Mouse (Mus musculus) midbrain, postnatal 0 days (tissue): ENCODE results near the gene Lrrc37a. TPM values are rescaled to one million over a fixed set of nuclear protein-coding genes. Genes with fewer than 3 reads are reported as not detected.
A peak's percentile ranks its signal among the peaks of the same experiment; 100 is the strongest.
"Not testable (repeated sequence)": the region's sequence is repeated elsewhere in the genome, so short reads cannot be mapped to it uniquely, and the experiment has no call there.

Experiments
- ATAC-seq: fragments of 200-750 bp; cut with Nextera tagmentation; 2 replicates; pipeline ENCODE4 v1.8.0; 2017; ENCODE audit warnings: moderate number of reproducible peaks, mild to moderate bottlenecking, moderate TSS enrichment, moderate library complexity; ENCODE audit not compliant: low FRiP score
- DNase-seq: peaks from one replicate; pipeline ENCODE4 v3.0.0-alpha.2; 2015; ENCODE audit warnings: low spot score
- H3K27ac ChIP-seq: fragments of 300-500 bp; sonication (generic); 2 replicates; pipeline ENCODE4 v1.5.1; 2014; ENCODE audit warnings: low read depth, mild to moderate bottlenecking, low read length, mixed read lengths
- H3K27me3 ChIP-seq: fragments of 300-500 bp; sonication (generic); 2 replicates; pipeline ENCODE4 v1.6.1; 2014; ENCODE audit warnings: low read length, control low read depth, mixed read lengths; ENCODE audit not compliant: insufficient read depth
- H3K36me3 ChIP-seq: fragments of 300-500 bp; sonication (generic); 2 replicates; pipeline ENCODE4 v1.6.1; 2014; ENCODE audit warnings: low read length, control low read depth, mixed read lengths; ENCODE audit not compliant: insufficient read depth
- H3K4me1 ChIP-seq: fragments of 300-500 bp; sonication (generic); 2 replicates; pipeline ENCODE4 v1.6.1; 2014; ENCODE audit warnings: mild to moderate bottlenecking, control low read depth, antibody characterized with exemption, low read length, mixed read lengths; ENCODE audit not compliant: insufficient read depth
- H3K4me2 ChIP-seq: fragments of 300-500 bp; sonication (generic); 2 replicates; pipeline ENCODE4 v1.6.1; 2014; ENCODE audit warnings: low read depth, mild to moderate bottlenecking, low read length, mixed read lengths; ENCODE audit not compliant: poor library complexity, severe bottlenecking
- H3K4me3 ChIP-seq: fragments of 300-500 bp; sonication (generic); 2 replicates; pipeline ENCODE4 v1.5.1; 2014; ENCODE audit warnings: low read depth, mild to moderate bottlenecking, low read length, moderate library complexity
- H3K9ac ChIP-seq: fragments of 300-500 bp; sonication (generic); replicated peaks from 2 replicates; pipeline ENCODE4 v1.6.1; 2014; ENCODE audit warnings: mild to moderate bottlenecking, low read length, moderate library complexity, mixed read lengths; ENCODE audit not compliant: poor library complexity, severe bottlenecking
- H3K9me3 ChIP-seq: fragments of 300-500 bp; sonication (generic); 2 replicates; pipeline ENCODE4 v1.6.1; 2016; ENCODE audit warnings: low read length, control low read depth
- CTCF ChIP-seq: IDR thresholded peaks from 2 replicates; pipeline ENCODE4 v1.5.1; 2016; ENCODE audit warnings: antibody characterized with exemption, mild to moderate bottlenecking
- WGBS: fragments of 180-500 bp; shearing (Covaris S2); extraction: QIAGEN DNeasy Blood & Tissue Kit; methylation state at CpG from one replicate; pipeline ENCODE4 v1.1.7; 2014; 5-methylcytosine and 5-hydroxymethylcytosine counted together
- polyA plus RNA-seq: library from polyadenylated mRNA; unstranded; fragments of >200 nt; fragmentation: Nextera tagmentation; extraction: Ambion mirVana; gene quantifications from 2 replicates; pipeline ENCODE4 v1.2.1, GENCODE M21; 2015
- total RNA-seq: library from RNA; depleted of rRNA; stranded (reverse); fragments of >200 nt; gene quantifications from 2 replicates; pipeline ENCODE4 v1.2.3, GENCODE M21; 2014

Lrrc37a gene
- total and polyA plus RNA-seq, 2 experiments from 2014 or later = not detected

DNA sequence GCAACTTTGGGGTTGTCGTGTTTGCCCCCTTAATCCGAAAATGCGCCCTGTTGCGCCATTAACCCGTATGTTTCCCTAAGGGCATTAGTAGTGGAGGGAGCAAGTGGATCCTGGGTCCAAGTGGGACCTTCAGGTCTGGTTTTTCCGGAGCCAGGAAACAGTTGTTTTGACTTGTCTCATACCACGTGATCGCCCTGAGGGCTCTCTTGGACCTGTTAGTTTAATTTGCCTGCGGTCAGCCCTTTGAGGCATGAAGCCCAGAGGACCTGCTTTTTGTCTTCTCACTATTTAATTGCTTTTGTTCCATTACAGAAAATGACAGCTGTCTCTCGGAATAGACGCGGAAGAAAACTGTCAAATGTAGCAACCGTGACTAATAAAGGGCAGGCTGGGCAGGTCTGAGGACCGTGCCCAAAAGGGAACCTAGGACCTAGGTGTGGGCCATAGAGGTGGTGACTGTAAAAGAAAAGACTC lies 91.4 kb downstream of the Lrrc37a start:
- WGBS = 1% methylated on average over 14 of the region's 14 CpGs
- H3K4me1 ChIP-seq = no peaks in the 10 kb centered on the region
- peak; percentile 48 for ATAC-seq
- peak; percentile 3 for DNase-seq
- no peak for TF ChIP-seq CTCF
- 0 out of 2 replicates have a peak overlapping the region, but pooled peaks have one; percentile 24 for H3K9ac ChIP-seq
- peak overlapping the region; percentile 73 for H3K4me3 ChIP-seq
- H3K36me3 ChIP-seq = no peaks in the 10 kb centered on the region
- no peaks in the 10 kb centered on the region for H3K27me3 ChIP-seq
- H3K4me2 ChIP-seq = peak overlapping the region; percentile 84
- no peaks in the 10 kb centered on the region for H3K9me3 ChIP-seq
- peak overlapping the region; percentile 55; the same call in 1 of the 2 replicates for H3K27ac ChIP-seq

DNA sequence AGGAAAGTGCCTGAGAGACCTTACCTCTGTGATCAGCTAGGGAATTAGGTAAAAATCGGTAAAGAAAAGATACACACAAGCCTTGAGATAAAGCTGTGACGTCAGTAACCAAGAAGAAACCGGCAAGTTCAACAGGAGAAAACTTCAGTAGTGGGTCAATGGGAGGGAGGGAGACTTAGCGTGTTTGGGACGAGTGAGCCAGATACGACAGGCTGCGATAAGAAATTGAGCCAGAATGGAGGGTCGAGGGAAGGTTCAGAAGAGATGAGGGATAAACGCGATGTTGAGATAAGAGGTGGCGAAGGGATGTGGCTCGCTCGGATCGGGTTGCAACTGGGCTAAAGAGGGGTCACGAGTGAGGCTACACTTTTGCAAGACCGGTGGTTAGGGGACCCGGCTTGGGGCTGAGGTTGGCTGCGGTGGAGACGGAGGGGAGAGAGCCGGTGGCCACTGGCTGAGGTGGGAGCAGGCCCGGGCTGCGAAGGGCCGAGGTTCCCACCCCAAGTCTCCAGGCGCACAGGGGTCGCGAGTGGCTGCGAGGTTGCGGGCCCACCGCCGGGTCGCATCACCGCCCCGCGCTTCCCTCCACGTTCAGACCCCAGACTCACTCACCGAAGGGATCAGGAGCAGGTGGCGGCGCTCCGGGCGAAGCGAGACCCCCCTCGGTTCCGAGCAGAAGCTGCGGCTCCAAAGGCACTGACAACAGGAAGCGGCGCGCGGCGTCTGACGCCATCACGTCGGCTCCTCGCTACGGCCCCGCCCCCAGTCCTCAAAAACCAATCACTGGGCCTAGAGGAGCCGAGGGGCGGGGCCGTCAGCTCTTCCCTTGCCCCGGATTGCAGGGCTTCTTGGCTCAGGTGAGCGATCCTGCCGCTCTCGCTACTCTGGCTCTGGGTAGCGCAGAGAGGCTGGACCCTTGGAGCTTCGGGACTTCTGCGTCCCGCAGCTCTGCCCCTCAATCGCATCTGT lies 92.1 kb downstream of the Lrrc37a start, which contains the start of gene Plekhm1:
Plekhm1 (minus strand) TSS at position 707 of the 969 bp plus-strand sequence.
- H3K4me2 ChIP-seq = peak within 1 kb of the TSS; percentile 84
- H3K9me3 ChIP-seq = no peaks in the 10 kb centered on the region
- under 1% methylated on average over 65 of the region's 67 CpGs for WGBS
- ATAC-seq = peak; percentile 96
- DNase-seq = peak; percentile 98
- TF ChIP-seq CTCF = no peak
- H3K9ac ChIP-seq = peak within 1 kb of the TSS; percentile 68
- no peaks in the 10 kb centered on the region for H3K27me3 ChIP-seq
- H3K36me3 ChIP-seq = no peaks in the 10 kb centered on the region
- peak within 1 kb of the TSS; percentile 73 for H3K4me3 ChIP-seq
- H3K4me1 ChIP-seq = no peaks in the 10 kb centered on the region
- peak within 1 kb of the TSS; percentile 55; the same call in 1 of the 2 replicates for H3K27ac ChIP-seq

DNA sequence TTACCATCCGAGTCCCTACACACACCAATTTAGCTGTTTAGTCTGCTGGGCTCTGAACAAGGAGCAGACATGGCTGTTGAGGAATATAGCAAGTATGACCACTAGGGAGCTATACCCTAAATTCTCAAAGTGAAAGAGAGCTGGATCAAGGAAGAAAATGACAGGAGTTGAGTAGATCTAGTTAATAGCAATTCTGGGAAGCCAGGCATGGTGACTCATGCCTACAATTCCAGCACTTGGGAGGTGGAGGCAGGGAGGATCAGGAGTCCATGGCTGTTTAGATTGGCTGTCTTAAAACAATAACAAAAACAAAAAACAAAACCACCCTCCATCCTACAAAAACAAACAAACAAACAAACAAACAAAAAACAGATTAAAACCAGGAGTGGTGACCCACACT lies 93.1 kb downstream of the Lrrc37a start:
- TF ChIP-seq CTCF = 0 out of 2 replicates have a peak, but pooled peaks have one; percentile 2
- no peaks in the 10 kb centered on the region for H3K4me1 ChIP-seq
- WGBS = 92% methylated on average over 1 of the region's 1 CpGs
- no peaks in the 10 kb centered on the region for H3K36me3 ChIP-seq
- no peak overlapping the region for H3K27ac ChIP-seq
- DNase-seq (no peak), ATAC-seq (no peak)
- H3K4me3 ChIP-seq = peak overlapping the region; percentile 73; the same call in 1 of the 2 replicates
- no peaks in the 10 kb centered on the region for H3K27me3 ChIP-seq
- no peaks in the 10 kb centered on the region for H3K9me3 ChIP-seq
- H3K9ac ChIP-seq = no peak overlapping the region
- H3K4me2 ChIP-seq = peak overlapping the region; percentile 84

DNA sequence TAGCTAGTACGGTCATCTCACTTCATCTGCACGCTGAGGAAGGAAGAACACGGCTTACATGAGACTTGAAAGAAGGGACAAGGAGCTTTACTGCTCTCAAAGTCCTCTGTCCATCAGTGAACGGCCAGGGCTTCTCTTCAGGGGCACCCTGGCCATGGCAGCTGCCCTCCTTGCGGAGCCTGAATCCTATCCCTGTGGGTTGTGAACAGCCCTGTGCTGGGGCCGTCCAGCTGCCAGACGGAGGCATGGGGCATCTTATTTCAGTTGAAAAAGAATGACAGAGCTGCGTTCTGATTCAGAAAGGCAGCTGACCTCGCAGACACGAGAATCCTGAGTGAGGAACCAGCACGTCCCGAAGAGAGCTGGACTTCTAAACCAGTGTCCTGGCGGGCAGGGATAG lies 95.5 kb downstream of the Lrrc37a start:
- H3K9ac ChIP-seq = no peak overlapping the region
- no peaks in the 10 kb centered on the region for H3K9me3 ChIP-seq
- H3K4me2 ChIP-seq = no peak overlapping the region
- DNase-seq = no peak
- ATAC-seq = no peak
- WGBS = 92% methylated on average over 13 of the region's 13 CpGs
- H3K27ac ChIP-seq = no peak overlapping the region
- no peaks in the 10 kb centered on the region for H3K27me3 ChIP-seq
- H3K36me3 ChIP-seq = no peaks in the 10 kb centered on the region
- H3K4me3 ChIP-seq = no peak overlapping the region
- TF ChIP-seq CTCF = no peak
- no peaks in the 10 kb centered on the region for H3K4me1 ChIP-seq

GRCm38 (mm10) chr11:103407136-103407535 lies 97.3 kb downstream of the Lrrc37a start:
- 60% methylated on average over 5 of the region's 5 CpGs for WGBS

DNA sequence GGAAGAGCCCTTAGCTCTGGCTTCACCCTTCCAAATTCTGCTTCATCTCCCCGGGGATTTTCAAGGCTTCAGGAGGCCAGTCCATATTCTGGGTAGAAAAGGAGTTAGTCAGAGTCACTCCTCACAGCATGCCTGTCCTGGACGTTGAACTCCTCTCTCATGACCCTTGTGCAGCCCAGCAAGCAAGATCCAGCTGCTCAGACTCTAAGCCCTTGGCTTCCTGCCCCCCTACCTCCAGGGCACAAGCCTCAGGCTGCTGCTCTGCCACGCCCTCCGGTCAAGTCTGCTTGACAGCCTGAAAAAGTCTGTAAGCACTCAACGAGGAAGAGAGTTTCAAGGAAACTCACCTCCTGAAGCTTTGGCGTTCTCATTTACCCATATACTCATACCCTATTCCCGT lies 97.8 kb downstream of the Lrrc37a start:
- H3K36me3 ChIP-seq = 0 out of 2 replicates have a peak, but pooled peaks cover 9% of the 10 kb centered on the region
- H3K27me3 ChIP-seq = no peaks in the 10 kb centered on the region
- DNase-seq = no peak
- H3K9ac ChIP-seq = no peak overlapping the region
- no peak overlapping the region for H3K4me2 ChIP-seq
- no peak for TF ChIP-seq CTCF
- no peak overlapping the region for H3K4me3 ChIP-seq
- 80% methylated on average over 7 of the region's 7 CpGs for WGBS
- no peaks in the 10 kb centered on the region for H3K4me1 ChIP-seq
- no peaks in the 10 kb centered on the region for H3K9me3 ChIP-seq
- H3K27ac ChIP-seq = no peak overlapping the region
- no peak for ATAC-seq

More at GRCm38 (mm10) chr11:103407136-103407535, 97.3 kb downstream of the Lrrc37a start:
- H3K4me3 ChIP-seq, H3K27ac ChIP-seq, ATAC-seq, H3K4me1 ChIP-seq, H3K4me2 ChIP-seq, H3K27me3 ChIP-seq, DNase-seq, H3K9me3 ChIP-seq, H3K36me3 ChIP-seq, H3K9ac ChIP-seq: not testable (repeated sequence)
